Mouse (Mus musculus): ENCODE results near the gene Olig3. TPM values are rescaled to one million over a fixed set of nuclear protein-coding genes. Genes with fewer than 3 reads are reported as not detected.

The Olig3 gene
- polyA plus RNA-seq, 1 experiment from 2014 or later: 23.8 TPM

- ATAC-seq (replicated peaks; ENCODE audit: low FRiP score) (no peak), DNase-seq (ENCODE audit: low spot score) (no peak)
- Histone ChIP-seq H3K9me3 (ENCODE audit: control insufficient read depth, low read length) (no peaks in the 10 kb centered on the region), H3K9ac (ENCODE audit: low read length) (no peak overlapping the region), H3K27ac (ENCODE audit: low read depth, low read length) (no peak overlapping the region), H3K4me3 (ENCODE audit: low read depth, low read length) (no peak overlapping the region), H3K4me2 (ENCODE audit: low read depth, low read length, severe bottlenecking) (no peak overlapping the region), H3K27me3 (ENCODE audit: control insufficient read depth, insufficient read depth, low read length) (no peaks in the 10 kb centered on the region), H3K4me1 (replicated peaks; ENCODE audit: control insufficient read depth, insufficient read depth, low read length) (peaks cover 6% of the 10 kb centered on the region; the same call in 1 of the 2 replicates), H3K36me3 (ENCODE audit: control insufficient read depth, insufficient read depth, low read length) (no peaks in the 10 kb centered on the region)
- WGBS: 83% methylated on average over 12 of the region's 12 CpGs
These were observed 41.1 kb downstream of the Olig3 start for GRCm38 (mm10) chr10:19397396-19397795.

GRCm38 (mm10) chr10:19401136-19401535, 44.8 kb downstream of the Olig3 start:
- WGBS: 49% methylated on average over 5 of the region's 5 CpGs

GRCm38 (mm10) chr10:19404401-19404800, 48.1 kb downstream of the Olig3 start:
- no peak overlapping the region for H3K4me3 ChIP-seq (ENCODE audit: low read depth, low read length)
- 16% methylated on average over 1 of the region's 1 CpGs for WGBS

More at GRCm38 (mm10) chr10:19401136-19401535, 44.8 kb downstream of the Olig3 start:
- H3K4me2 ChIP-seq (ENCODE audit: low read depth, low read length, severe bottlenecking): no peak overlapping the region
- no peak overlapping the region for H3K4me3 ChIP-seq (ENCODE audit: low read depth, low read length)
- H3K4me1 ChIP-seq (replicated peaks; ENCODE audit: control insufficient read depth, insufficient read depth, low read length): peaks cover 6% of the 10 kb centered on the region; the same call in 1 of the 2 replicates
- H3K27ac ChIP-seq (ENCODE audit: low read depth, low read length): no peak overlapping the region
- H3K9me3 ChIP-seq (ENCODE audit: control insufficient read depth, low read length): no peaks in the 10 kb centered on the region
- no peaks in the 10 kb centered on the region for H3K27me3 ChIP-seq (ENCODE audit: control insufficient read depth, insufficient read depth, low read length)
- no peak for ATAC-seq (replicated peaks; ENCODE audit: low FRiP score)
- DNase-seq (ENCODE audit: low spot score): no peak
- H3K36me3 ChIP-seq (ENCODE audit: control insufficient read depth, insufficient read depth, low read length): no peaks in the 10 kb centered on the region
- H3K9ac ChIP-seq (ENCODE audit: low read length): no peak overlapping the region

GRCm38 (mm10) chr10:19405959-19406358, 49.6 kb downstream of the Olig3 start:
- Histone ChIP-seq H3K27ac (ENCODE audit: low read depth, low read length) (no peak overlapping the region), H3K9ac (ENCODE audit: low read length) (no peak overlapping the region), H3K4me2 (ENCODE audit: low read depth, low read length, severe bottlenecking) (no peak overlapping the region), H3K4me3 (ENCODE audit: low read depth, low read length) (no peak overlapping the region), H3K4me1 (replicated peaks; ENCODE audit: control insufficient read depth, insufficient read depth, low read length) (no peaks in the 10 kb centered on the region), H3K9me3 (ENCODE audit: control insufficient read depth, low read length) (no peaks in the 10 kb centered on the region), H3K27me3 (ENCODE audit: control insufficient read depth, insufficient read depth, low read length) (no peaks in the 10 kb centered on the region), H3K36me3 (ENCODE audit: control insufficient read depth, insufficient read depth, low read length) (no peaks in the 10 kb centered on the region)
- no peak for DNase-seq (ENCODE audit: low spot score)
- 81% methylated on average over 1 of the region's 1 CpGs for WGBS
- ATAC-seq (replicated peaks; ENCODE audit: low FRiP score): no peak

More at GRCm38 (mm10) chr10:19404401-19404800, 48.1 kb downstream of the Olig3 start:
- Histone ChIP-seq H3K4me1 (replicated peaks; ENCODE audit: control insufficient read depth, insufficient read depth, low read length) (no peaks in the 10 kb centered on the region), H3K9ac (ENCODE audit: low read length) (no peak overlapping the region), H3K36me3 (ENCODE audit: control insufficient read depth, insufficient read depth, low read length) (no peaks in the 10 kb centered on the region), H3K9me3 (ENCODE audit: control insufficient read depth, low read length) (no peaks in the 10 kb centered on the region), H3K4me2 (ENCODE audit: low read depth, low read length, severe bottlenecking) (no peak overlapping the region), H3K27me3 (ENCODE audit: control insufficient read depth, insufficient read depth, low read length) (no peaks in the 10 kb centered on the region), H3K27ac (ENCODE audit: low read depth, low read length) (no peak overlapping the region)
- DNase-seq (ENCODE audit: low spot score): no peak
- no peak for ATAC-seq (replicated peaks; ENCODE audit: low FRiP score)

GRCm38 (mm10) chr10:19407168-19407567, 50.8 kb downstream of the Olig3 start:
- Histone ChIP-seq H3K4me3 (ENCODE audit: low read depth, low read length) (no peak overlapping the region), H3K27me3 (ENCODE audit: control insufficient read depth, insufficient read depth, low read length) (no peaks in the 10 kb centered on the region), H3K9me3 (ENCODE audit: control insufficient read depth, low read length) (no peaks in the 10 kb centered on the region), H3K4me2 (ENCODE audit: low read depth, low read length, severe bottlenecking) (no peak overlapping the region), H3K4me1 (replicated peaks; ENCODE audit: control insufficient read depth, insufficient read depth, low read length) (no peaks in the 10 kb centered on the region), H3K9ac (ENCODE audit: low read length) (no peak overlapping the region), H3K36me3 (ENCODE audit: control insufficient read depth, insufficient read depth, low read length) (no peaks in the 10 kb centered on the region), H3K27ac (ENCODE audit: low read depth, low read length) (no peak overlapping the region)
- ATAC-seq (replicated peaks; ENCODE audit: low FRiP score) (no peak), DNase-seq (ENCODE audit: low spot score) (no peak)
- WGBS: 86% methylated on average over 3 of the region's 3 CpGs

Other genes with a start within 250 kb of the Olig3 start
- 23.7 and 26.2 TPM in 2 replicates for gene Ifngr1, start 235.4 kb downstream of the Olig3 start, polyA plus RNA-seq (2014; fragmentation: Nextera tagmentation; extraction: Ambion mirVana)